Mouse (Mus musculus): ENCODE data around the gene Gja10.

Gene Gja10

DNA sequence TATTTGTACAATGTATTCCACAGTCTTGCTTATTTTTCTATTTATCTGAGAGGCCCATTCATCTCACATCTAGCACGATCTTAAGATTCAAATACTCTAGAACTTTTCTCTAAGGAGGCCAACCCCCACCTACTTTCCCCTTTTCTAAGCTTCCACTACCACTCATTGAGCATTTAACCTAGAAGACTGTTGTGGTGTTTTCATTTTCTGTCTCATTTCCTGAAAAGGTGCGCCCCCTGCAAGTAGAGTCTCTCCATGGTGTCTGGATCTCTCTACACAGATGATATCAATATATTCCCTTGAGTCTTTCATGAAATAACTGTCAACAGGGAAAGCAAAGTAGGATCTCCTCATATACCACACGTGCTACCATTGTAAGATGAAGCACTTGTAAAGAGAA, at the start of gene Gja10:
Gene Gja10, minus strand, starts transcription at position 101 of the 400 bp plus-strand sequence.
- DNase-seq = no peak

DNA sequence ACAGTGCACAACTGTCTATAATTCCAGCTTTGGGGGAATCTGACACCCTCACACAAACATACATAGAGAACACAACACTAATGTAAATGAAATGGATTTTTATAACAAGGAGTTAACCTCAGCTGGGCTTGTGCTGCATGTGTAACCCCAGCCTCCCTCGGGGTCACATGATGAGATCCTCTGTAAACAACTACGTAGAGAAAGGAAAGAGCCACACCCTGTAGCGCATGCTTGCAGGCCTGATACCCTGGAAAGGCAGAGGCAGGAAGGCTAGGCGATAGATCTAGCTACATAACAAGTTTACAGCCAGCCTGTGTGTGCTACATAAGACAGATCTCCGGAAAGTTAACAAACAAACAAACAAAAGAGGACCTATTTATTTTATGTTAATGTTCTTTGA, 49.1 kb upstream of the Gja10 start:
- DNase-seq = peak; percentile 85

DNA sequence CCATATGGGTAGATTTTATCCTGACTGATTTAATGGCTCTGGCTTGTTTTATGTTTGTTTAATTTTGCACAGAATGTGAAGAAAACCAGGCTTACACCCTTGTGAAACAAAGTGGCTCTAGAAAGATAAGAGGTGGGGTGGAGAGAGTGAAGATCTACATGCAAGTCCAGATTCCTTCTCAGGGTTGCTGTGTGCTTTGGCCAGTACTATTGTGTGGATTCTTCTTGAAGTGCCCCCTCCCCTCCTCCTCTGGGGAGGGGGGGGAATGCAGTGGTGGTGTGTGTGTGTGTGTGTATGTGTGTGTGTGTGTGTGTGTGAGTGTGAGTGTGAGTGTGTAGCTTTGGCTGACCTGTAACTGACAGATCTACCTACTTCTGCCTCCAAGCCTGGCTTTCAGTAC, 19.1 kb upstream of the Gja10 start:
- DNase-seq = no peak

DNA sequence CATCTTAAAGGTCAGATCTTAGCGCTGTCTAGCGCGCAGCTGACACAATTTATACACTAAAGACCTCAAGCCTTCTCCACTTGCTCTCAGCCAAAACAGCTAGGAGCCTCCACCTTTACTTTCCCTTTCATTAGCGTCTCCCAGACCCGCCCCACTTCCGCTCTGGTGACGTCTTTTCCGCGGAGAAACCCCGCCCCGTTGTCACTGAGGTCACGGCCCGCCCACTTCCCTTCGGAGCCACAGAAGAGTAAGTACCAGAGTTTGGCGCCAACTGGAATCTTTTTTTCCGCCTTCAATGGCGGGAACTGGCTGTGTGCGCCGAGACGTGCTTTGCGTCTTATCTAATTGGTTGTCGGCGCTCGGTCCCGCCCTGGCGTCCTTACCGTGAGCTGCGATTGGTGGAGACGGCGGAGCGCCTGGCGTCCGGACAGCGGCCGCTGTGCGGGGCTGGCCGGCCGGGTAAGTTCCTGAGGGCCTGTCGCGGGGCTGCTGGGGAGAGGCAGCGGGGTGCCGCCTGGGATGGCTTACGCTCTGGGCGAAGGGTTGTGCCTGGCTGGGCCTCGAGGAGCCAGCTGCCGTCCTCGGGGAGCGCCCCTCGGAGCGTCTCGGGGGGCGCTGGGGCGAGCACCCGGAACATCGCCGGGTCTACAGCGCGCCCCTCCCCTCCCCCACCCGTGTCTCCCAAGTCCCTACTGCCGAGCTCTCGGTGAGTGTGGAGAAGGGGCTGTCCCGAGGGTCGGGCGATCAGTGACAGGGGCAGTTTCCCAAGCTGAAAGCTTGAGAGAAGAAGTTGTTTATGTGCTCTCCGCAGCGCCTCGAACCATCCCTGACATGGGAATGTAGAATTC, 12.7 kb upstream of the Gja10 start, which contains the start of gene Casp8ap2:
Gene Casp8ap2, plus strand, starts transcription at position 418 of the 848 bp plus-strand sequence.
- DNase-seq = peak; percentile 100

DNA sequence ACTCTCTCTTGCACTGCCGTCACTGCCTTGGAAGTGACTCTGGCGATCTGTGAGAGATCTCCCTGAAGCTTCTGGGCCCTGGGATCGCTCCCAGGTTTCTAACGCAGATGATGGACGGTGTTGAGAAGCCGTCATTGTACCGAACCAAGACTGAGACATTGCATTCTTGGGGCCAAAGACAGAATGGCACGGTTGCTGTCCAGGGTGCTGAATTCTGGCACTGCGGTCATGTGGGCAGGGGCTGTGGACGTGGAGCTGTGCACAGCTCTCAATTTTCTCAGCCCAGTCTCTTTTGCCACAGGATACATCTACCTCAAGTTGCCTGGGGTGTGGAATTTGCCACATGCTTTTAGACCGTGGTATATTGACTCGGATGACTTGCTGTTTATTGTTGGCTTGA, 1.4 kb downstream of the Gja10 start:
- no peak for DNase-seq

DNA sequence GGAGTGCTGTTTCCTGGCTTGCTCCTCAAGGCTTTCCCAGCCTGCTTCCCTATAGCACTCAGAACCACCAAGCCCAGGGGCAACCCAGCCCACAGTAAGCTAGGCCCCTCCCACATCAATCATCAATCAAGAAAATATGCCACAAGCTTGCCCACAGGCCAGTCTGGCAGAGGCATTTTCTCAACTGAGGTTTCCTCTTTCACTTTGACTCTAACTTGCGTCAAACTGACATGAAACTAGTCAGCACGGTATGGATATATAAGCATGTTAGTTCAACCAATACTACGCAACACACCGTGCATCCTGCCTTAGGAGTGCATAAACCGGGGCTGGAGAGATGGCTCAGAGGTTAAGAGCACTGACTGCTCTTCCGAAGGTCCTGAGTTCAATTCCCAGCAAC, 14.3 kb downstream of the Gja10 start:
- DNase-seq = no peak

DNA sequence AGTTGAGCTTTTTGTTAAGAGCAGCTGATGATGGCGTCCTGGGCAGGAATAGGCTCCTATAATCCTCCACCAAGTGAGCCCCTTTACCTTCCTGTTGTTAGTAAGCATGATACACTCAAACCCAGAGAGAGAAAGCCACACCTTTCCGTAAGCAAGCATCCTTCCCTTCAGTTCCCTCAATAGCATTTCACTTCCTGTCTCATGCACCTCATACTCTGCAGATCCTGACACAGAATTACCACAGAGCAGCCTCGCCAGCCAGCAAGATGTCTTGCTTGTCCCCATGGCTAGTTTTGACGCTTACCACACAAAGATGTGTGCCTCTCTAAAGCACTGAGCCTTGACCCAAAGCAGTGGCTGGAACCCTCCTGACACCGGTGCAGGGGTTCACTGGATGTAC, 15.0 kb downstream of the Gja10 start:
- DNase-seq = no peak

DNA sequence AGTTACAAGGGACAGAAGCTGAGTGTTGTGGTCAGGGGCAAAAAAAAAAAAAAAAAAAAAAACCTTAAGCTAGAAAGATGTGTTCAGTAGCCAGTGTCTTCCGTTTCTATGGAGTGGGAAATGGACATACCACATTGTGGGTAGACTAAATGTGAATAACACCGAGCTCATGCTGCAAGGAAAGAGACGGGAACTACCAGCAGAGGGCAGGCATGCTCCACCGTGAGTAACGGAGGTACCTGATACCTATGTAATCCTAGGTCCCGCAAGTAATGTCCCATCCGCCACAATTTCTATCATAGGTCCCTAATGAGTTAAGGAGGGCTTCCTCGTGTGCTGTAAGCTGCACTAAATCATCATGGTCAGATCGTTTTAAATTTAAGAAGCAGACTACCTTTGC, 16.0 kb downstream of the Gja10 start:
- no peak for DNase-seq

DNA sequence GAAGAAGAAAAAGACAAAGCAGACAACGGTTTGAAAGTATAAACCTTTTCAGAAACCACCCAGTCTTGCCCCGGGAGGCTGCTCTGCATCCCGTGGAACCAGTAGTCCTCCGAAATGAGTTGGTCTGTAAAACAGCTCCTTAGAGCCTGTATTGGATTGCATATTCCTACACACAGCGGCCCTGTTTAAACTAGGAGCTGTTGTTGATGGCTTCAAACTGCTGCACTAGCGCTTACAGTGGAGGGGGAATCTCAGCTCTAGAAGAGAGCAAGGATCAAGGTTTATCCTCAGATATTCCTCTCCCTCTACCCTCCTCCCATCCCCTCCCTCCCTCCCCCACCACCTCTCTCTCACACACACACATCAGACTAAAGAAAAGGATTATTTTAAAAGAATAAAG, 18.4 kb downstream of the Gja10 start:
- DNase-seq = no peak

DNA sequence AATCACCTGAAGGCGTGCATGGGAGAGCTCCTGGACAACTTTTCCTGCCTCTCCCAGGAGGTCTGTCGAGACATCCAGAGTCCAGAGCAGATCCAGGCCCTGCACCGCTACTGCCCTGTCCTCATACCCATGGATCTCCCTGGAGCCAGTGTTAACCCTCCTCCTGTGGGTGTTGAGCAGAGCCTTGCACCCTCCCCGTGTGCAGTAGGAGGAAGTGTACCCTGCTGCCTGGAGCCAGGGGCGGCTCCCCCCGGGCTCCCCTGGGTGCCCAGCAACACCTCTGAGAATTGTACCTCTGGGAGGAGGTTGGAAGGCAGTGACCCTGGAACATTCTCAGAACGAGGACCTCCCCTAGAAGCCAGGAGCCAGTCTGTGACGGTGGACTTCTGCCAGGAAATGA, 22.7 kb downstream of the Gja10 start:
- DNase-seq = no peak

DNA sequence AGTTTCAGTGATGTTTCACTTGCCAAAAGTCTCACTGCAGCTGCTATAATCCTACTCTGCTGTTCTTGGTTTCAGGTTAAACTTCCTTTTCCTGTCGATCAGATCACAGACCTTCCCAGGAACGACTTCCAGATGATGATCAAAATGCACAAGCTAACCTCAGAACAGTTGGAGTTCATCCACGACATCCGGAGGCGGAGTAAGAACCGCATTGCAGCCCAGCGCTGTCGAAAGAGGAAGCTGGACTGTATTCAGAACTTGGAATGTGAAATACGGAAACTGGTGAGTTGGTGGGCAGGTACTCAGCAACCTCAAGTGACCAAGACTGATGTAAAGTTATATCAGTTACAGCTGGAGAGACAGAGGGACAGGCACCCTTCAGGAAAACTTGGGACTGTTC, 27.4 kb downstream of the Gja10 start:
- peak; percentile 92 for DNase-seq

DNA sequence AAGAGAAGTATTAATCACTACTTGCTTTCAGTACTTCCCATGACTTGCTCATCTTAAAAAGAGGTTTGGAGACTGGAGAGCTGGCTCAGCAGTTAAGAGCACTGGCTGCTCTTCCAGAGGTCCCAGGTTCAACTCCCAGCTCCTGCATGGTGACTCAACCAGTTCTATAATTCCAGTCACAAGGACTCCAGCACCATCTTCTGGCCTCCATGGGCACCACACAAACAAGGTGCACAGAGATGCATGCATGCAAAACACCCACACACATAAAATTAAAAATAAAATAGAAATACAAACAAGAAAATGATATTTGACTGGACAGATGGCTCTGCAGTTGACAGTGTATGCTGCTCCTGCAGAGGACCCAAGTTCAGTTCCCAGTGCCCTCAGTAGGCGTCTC, 28.0 kb downstream of the Gja10 start:
- DNase-seq = no peak

DNA sequence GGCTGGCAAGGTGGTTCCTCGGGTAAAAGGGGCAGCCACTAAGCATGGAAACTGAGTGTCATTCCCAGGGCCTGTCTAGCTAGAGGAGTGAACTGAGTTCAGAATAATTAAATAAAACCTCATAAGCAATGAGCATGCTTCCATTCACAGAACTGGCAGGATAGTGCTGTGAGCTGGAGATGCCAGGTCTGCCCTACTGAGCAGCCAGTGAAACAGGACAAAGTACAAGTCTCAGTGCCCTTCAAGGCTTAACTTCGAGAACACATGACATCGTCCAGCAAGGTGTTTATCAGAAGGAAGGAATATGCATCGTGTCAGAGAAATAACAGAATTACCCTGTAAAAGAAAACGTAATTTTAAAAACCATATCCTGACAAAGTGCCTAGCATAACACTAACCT, 29.0 kb downstream of the Gja10 start:
- no peak for DNase-seq

DNA sequence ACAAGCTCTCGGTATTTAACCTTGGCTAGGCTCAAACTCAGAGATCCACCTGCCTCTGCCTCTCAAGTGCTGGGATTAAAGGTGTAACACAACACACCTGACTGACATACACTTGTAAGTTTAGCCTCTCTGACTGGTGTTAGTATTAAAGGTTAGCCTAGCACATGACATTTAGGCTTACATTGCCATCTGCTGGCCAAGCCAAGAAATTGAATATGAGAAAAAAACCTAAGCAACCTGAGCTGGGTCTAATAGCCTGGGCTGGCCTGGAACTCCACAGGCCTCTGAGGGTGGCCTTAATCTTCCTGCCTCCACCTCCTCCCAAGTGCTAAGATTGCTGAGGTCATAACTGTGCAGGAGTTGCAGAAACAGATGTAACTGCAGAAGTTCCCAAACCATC, 30.4 kb downstream of the Gja10 start:
- DNase-seq = no peak

DNA sequence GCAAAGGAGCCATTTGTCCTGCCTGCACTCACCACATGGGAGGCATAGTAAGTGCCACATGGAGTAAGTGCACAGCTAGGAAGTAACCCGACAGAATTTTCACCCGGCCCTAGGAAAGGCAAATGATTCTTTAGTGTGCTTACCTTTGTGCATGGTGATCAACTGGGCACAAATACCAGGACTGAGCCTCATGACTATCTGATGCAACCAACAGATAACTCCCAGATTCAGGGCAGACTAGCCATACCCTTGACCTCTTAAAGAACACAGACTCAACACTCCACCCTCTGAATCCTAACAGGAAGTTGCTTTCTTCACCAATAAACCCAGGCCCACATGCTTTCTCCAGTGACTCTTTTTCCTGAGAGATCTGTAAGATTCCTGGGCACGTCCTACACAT, 31.1 kb downstream of the Gja10 start:
- no peak for DNase-seq

DNA sequence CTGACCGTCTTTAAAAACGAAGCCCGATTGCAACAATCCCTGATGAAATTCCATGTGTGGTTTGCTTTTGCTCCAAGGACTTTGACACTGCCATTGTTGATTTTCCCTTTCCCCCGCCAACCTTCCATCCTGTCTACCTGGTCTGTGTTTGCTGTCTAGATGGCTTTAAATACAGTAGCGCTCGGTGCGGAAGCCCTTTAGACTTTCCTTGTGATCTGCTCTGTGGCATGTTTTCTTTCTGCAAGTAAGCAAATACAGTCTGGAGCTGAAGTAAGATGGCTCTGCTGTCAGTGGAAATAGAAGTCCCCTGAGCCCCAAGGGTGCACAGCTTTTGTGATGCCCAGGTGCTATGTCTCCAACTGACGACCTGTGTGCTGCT, 31.6 kb downstream of the Gja10 start:
- no peak for DNase-seq

DNA sequence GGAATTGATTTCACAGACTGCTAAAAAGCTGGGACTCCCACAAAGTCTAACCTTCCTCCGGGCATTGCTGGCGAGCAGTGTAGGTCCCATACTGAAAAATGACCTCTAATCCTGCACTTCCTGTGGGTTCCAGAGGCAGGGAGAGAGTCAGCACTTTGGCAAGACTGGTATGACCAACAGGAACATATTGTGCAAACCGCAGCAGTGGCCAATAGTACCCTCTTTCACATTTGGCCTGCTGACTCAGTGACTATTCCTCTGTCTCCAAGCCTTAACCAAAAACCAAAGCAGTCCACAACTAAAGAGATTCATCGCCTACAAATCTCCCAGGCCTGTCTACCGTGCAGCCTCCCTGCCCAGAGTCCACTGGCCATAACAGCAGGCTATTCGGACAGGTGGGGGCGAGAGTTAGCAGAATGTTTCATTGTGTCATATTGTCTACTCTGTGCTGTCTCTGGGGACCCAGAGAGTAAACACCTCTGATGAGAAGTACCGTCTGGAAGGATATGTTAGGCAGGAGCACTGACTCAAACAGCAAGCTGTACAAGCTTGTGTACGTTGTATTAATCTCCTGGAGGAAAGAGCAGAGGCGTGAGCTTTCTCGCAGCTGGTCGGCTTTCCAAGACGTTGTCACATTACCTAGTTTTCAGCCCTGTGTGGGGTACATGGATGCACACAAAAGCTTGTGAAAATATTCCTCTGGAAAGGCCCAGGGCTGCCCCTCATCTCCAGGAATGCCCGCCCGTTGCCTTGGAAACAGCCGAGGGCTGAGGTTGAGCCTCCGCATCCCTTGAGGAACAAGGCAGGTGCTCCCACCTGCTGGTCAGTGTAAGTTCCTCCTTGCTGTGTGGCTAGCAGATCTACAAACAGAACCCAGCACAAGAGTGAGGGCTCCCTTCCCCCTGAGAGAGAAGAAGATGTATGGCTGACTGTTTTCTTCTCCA, 32.3 kb downstream of the Gja10 start:
- DNase-seq = peak; percentile 96

DNA sequence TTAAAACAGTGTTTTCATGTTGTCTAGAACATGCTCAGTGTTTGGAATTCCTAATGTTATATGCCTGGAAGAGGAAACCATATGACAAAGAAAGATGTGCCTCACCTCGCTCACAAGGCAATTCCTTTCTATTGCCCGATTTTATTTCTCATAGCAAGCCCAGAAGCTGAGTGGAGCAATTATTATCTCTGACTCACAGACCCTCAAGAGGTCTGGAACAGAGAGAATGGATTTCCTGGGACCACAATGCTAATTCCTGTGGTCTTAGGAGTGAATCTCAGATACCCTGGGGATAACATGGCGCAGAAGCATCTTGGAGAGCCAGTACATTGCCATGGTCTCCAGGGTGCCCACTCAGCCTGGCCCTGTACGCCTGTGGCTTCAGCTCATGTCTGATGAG, 33.5 kb downstream of the Gja10 start:
- no peak for DNase-seq

DNA sequence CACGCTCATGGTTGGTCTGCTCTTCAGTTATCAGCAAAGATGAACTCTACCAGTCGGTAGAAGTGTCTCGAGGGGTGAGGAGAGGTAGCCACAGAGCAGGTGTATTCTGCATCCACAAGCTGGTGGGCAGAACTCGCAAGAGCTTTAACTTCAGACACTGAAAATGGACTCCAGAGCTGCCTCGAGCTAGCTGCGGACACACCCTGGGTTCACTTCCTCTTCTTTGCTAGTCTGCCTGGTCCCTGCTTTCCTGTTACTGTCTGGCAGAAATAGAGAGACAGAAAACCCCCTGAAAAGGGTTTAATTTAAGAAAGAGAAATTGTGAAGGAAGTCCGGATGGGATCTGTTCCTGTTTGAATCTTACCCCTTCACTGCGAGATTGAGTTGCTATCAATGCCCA, 37.6 kb downstream of the Gja10 start:
- peak; percentile 94 for DNase-seq

DNA sequence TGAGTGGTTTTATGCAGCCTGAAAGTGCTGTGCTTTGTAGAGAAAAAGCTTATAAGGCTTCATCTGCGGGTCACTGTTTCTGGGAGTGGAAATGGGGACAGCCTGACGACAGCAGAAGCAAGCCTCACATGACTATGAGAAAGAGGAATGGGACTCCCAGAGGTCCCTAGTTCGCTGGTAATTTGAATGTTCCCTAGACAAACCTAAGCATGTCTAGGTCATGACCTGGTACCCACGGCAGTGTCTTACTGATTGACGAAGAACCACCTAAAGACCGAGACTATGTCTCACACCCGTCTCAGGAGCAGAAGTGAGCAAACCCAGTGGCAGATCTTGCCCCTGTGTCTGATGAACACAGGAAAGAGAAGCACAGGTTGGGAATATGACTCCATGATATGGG, 38.1 kb downstream of the Gja10 start:
- peak; percentile 91 for DNase-seq

DNA sequence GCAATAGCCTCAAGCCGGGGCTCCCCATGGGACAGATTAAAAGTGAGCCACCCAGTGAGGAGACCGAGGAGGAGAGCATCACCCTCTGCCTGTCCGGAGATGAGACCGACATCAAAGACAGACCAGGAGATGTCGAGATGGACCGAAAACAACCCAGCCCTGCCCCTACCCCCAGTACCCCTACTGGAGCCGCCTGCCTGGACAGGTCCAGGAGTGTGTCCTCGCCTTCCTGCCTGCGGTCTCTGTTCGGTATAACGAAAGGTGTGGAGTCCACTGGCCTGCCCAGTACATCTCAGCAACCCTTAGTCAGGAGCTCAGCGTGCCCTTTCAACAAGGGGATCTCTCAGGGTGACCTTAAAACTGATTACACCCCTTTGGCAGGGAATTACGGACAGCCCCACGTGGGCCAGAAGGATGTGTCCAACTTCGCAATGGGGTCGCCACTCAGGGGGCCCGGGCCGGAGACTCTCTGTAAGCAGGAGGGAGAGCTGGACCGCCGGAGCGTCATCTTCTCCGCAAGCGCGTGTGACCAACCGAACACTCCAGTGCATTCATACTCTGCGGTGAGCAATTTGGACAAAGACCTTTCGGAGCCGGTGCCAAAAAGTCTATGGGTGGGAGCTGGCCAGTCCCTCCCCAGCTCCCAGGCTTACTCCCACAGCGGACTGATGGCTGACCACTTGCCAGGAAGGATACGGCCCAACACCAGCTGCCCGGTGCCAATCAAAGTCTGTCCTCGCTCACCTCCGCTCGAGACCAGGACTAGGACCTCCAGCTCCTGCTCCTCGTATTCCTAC, 40.0 kb downstream of the Gja10 start:
- peak; percentile 89 for DNase-seq

DNA sequence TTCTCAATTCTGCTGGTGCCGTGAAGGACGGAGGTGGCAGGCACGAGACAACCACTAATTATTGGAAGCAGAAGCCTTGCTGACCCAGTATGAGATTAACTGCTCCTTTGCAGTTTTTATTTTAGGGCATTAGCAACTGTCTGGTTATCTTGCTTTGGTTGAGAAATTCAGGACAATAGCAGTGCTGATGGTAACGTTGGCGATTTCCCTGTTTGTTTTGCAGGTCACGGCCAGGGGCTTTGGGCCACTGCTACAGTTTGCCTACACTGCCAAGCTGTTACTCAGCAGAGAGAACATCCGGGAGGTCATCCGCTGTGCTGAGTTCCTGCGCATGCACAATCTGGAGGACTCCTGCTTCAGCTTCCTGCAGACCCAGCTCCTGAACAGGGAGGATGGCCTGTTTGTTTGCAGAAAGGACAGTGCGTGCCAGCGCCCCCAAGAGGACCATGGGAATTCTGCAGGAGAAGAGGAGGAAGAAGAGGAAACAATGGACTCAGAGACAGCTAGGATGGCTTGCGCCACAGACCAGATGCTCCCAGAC, 40.9 kb downstream of the Gja10 start:
- DNase-seq = peak; percentile 98
